14 mouse cellular contexts compared by ENCODE assay signal in the genomic region with DNA sequence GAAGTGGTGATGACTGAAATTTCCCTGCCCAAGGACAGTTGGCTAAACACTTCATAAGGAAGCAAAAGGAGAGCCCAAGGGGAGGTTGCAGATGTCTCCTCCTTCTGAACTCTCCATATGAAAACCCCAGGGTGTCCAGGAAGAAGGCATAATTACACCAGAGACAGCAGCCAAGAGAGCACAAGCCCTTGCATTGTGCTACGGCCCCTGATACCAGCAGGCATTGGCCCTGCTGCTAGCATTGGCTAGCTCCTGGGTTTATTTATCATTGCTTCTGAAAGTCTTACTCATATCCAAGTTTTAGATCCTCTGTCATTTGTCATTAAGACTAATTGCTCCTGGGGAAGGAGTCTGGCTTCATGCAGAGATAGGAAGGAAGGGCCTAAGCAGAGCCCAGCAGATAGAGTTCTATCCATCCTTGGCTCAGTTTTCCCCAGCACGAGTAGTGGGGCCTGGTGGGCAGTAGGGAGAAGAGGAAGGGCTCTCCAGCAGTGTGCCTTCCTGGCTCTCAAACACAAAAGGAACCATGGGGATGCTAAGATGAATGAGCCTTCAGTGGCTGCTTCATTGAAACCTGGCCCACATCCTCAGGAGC.
DNase-seq lines count a peak whose midpoint lies in the region; ATAC-seq lines count a peak whose summit lies in the region.
"Had no signal": no experiment of that assay in that cellular context is flagged by ENCODE, and none has a peak within 500 bp of the region (broad histone marks: within the 10 kb centered on the region; RNA-seq: fewer than 3 reads in every experiment).

No protein-coding gene starts in this region.

- no peaks in the 10 kb centered on the region for H3K36me3 ChIP-seq in hindbrain, embryonic 16.5 days (ENCODE audit: control insufficient read depth, insufficient read depth, low read length)
- H3K36me3 ChIP-seq in hindbrain, embryonic 13.5 days: no peaks in the 10 kb centered on the region
- no peaks in the 10 kb centered on the region for H3K36me3 ChIP-seq in midbrain, embryonic 11.5 days (ENCODE audit: control insufficient read depth, insufficient read depth, low read length)
- no peaks in the 10 kb centered on the region for H3K36me3 ChIP-seq in midbrain, embryonic 15.5 days (replicated peaks)
- H3K36me3 ChIP-seq in embryonic facial prominence, embryonic 10.5 days (replicated peaks): no peaks in the 10 kb centered on the region
- H3K36me3 ChIP-seq: heart, embryonic 13.5 days; neural tube, embryonic 13.5 days had no signal

- no peaks in the 10 kb centered on the region for H3K27me3 ChIP-seq in hindbrain, embryonic 16.5 days (replicated peaks; ENCODE audit: control insufficient read depth, insufficient read depth, low read length)
- no peaks in the 10 kb centered on the region for H3K27me3 ChIP-seq in hindbrain, embryonic 13.5 days
- H3K27me3 ChIP-seq in midbrain, embryonic 11.5 days (ENCODE audit: control insufficient read depth, insufficient read depth, low read length): no peaks in the 10 kb centered on the region
- H3K27me3 ChIP-seq in midbrain, embryonic 15.5 days (replicated peaks): no peaks in the 10 kb centered on the region
- no peaks in the 10 kb centered on the region for H3K27me3 ChIP-seq in embryonic facial prominence, embryonic 10.5 days (replicated peaks; ENCODE audit: low read depth, poor library complexity, severe bottlenecking)
- H3K27me3 ChIP-seq: CH12.LX; heart, embryonic 13.5 days; neural tube, embryonic 13.5 days had no signal

- DNase-seq in cerebellum, adult 8-10 months: no peak
- peak; percentile 56 for DNase-seq in midbrain, embryonic 11.5 days (ENCODE audit: low spot score, missing footprints)
- DNase-seq in embryonic facial prominence, embryonic 10.5 days (ENCODE audit: low spot score): no peak
- no peak for DNase-seq in B cell, adult 2 months
- DNase-seq: gastrocnemius, adult 2 months; liver; thymus, postnatal 25 days had no signal

- peak; percentile 20; the same call in 1 of the 2 replicates for ATAC-seq in cerebellum, adult (ENCODE audit: insufficient number of reproducible peaks, low FRiP score, low TSS enrichment)
- ATAC-seq in hindbrain, embryonic 16.5 days: peak; percentile 86
- no peak for ATAC-seq in hindbrain, embryonic 13.5 days (ENCODE audit: low FRiP score)
- no peak for ATAC-seq in midbrain, embryonic 11.5 days (ENCODE audit: low FRiP score)
- ATAC-seq in midbrain, embryonic 15.5 days (replicated peaks): no peak

- H3K4me1 ChIP-seq in hindbrain, embryonic 16.5 days (ENCODE audit: control insufficient read depth, insufficient read depth, low read depth, low read length): no peaks in the 10 kb centered on the region
- 0 out of 2 replicates have a peak, but pooled peaks cover 2% of the 10 kb centered on the region for H3K4me1 ChIP-seq in hindbrain, embryonic 13.5 days (replicated peaks)
- no peaks in the 10 kb centered on the region for H3K4me1 ChIP-seq in midbrain, embryonic 11.5 days (ENCODE audit: control insufficient read depth, insufficient read depth, low read length)
- no peaks in the 10 kb centered on the region for H3K4me1 ChIP-seq in midbrain, embryonic 15.5 days
- peaks cover 17% of the 10 kb centered on the region for H3K4me1 ChIP-seq in embryonic facial prominence, embryonic 10.5 days
- H3K4me1 ChIP-seq: neural tube, embryonic 13.5 days had no signal

- no peak overlapping the region for H3K27ac ChIP-seq in hindbrain, embryonic 16.5 days (ENCODE audit: low read depth, low read length)
- H3K27ac ChIP-seq in hindbrain, embryonic 13.5 days: no peak overlapping the region
- H3K27ac ChIP-seq in midbrain, embryonic 11.5 days (ENCODE audit: low read depth, low read length): no peak overlapping the region
- no peak overlapping the region for H3K27ac ChIP-seq in midbrain, embryonic 15.5 days
- peak overlapping the region; percentile 0; the same call in 1 of the 2 replicates for H3K27ac ChIP-seq in embryonic facial prominence, embryonic 10.5 days (replicated peaks)
- H3K27ac ChIP-seq: gastrocnemius, adult 2 months; heart, embryonic 13.5 days; neural tube, embryonic 13.5 days had no signal

- no peak overlapping the region for H3K4me2 ChIP-seq in hindbrain, embryonic 16.5 days (ENCODE audit: low read length)
- H3K4me2 ChIP-seq in hindbrain, embryonic 13.5 days: no peak overlapping the region
- no peak overlapping the region for H3K4me2 ChIP-seq in midbrain, embryonic 11.5 days
- H3K4me2 ChIP-seq in midbrain, embryonic 15.5 days: no peak overlapping the region
- H3K4me2 ChIP-seq: heart, embryonic 13.5 days; neural tube, embryonic 13.5 days had no signal

- H3K4me3 ChIP-seq in hindbrain, embryonic 16.5 days (ENCODE audit: low read length): no peak overlapping the region
- H3K4me3 ChIP-seq in hindbrain, embryonic 13.5 days: no peak overlapping the region
- H3K4me3 ChIP-seq in midbrain, embryonic 11.5 days (ENCODE audit: low read depth, low read length): no peak overlapping the region
- H3K4me3 ChIP-seq in midbrain, embryonic 15.5 days: no peak overlapping the region
- H3K4me3 ChIP-seq in embryonic facial prominence, embryonic 10.5 days: no peak overlapping the region
- H3K4me3 ChIP-seq: gastrocnemius, adult 2 months; heart, embryonic 13.5 days; neural tube, embryonic 13.5 days had no signal

- 46% methylated on average over 2 of the region's 2 CpGs for WGBS in hindbrain, embryonic 16.5 days
- WGBS in hindbrain, embryonic 13.5 days: 38% methylated on average over 2 of the region's 2 CpGs
- 67% methylated on average over 2 of the region's 2 CpGs for WGBS in midbrain, embryonic 11.5 days
- WGBS in midbrain, embryonic 15.5 days: 74% methylated on average over 2 of the region's 2 CpGs
- WGBS in embryonic facial prominence, embryonic 10.5 days: 53% methylated on average over 2 of the region's 2 CpGs

- H3K9ac ChIP-seq in hindbrain, embryonic 16.5 days (ENCODE audit: low read depth, low read length): no peak overlapping the region
- no peak overlapping the region for H3K9ac ChIP-seq in hindbrain, embryonic 13.5 days
- H3K9ac ChIP-seq in midbrain, embryonic 11.5 days (ENCODE audit: low read length): no peak overlapping the region
- H3K9ac ChIP-seq in midbrain, embryonic 15.5 days: no peak overlapping the region
- H3K9ac ChIP-seq: heart, embryonic 13.5 days; neural tube, embryonic 13.5 days had no signal

- no peaks in the 10 kb centered on the region for H3K9me3 ChIP-seq in hindbrain, embryonic 16.5 days (ENCODE audit: control insufficient read depth, low read length)
- H3K9me3 ChIP-seq in hindbrain, embryonic 13.5 days: no peaks in the 10 kb centered on the region
- no peaks in the 10 kb centered on the region for H3K9me3 ChIP-seq in midbrain, embryonic 11.5 days (ENCODE audit: control insufficient read depth, low read length)
- H3K9me3 ChIP-seq in midbrain, embryonic 15.5 days: no peaks in the 10 kb centered on the region
- no peaks in the 10 kb centered on the region for H3K9me3 ChIP-seq in embryonic facial prominence, embryonic 10.5 days
- H3K9me3 ChIP-seq: heart, embryonic 13.5 days; neural tube, embryonic 13.5 days had no signal

Comparison
In these comparisons a context has a peak if more than half of its experiments do, and no peak if none do; other contexts are left out.
1. ATAC-seq: peak in cerebellum, adult (single experiment) and hindbrain, embryonic 16.5 days (single experiment); none in hindbrain, embryonic 13.5 days (single experiment), midbrain, embryonic 11.5 days (single experiment) and midbrain, embryonic 15.5 days (single experiment).